Mouse (Mus musculus): ENCODE measurements around the gene Dnah8.
A peak's percentile ranks its signal among the peaks of the same experiment; 100 is the strongest.

- TF ChIP-seq POLR2A (IDR thresholded peaks at IDR 0.05; ENCODE audit: borderline replicate concordance, insufficient read depth, low read length) (no peak), CTCF (IDR thresholded peaks at IDR 0.05; ENCODE audit: borderline replicate concordance, insufficient read depth, low read depth, low read length) (peak; percentile 28; the same call in 1 of the 2 replicates)
Measured at GRCm38 (mm10) chr17:30653010-30653409, 28.9 kb downstream of the Dnah8 start.
